In genomic region chr5:149003137-149003536, GRCm38 (mm10) we compare ENCODE assay signal across 20 mouse cellular contexts. TPM values are rescaled to one million over a fixed set of nuclear protein-coding genes. Genes with fewer than 3 reads are reported as not detected.
A peak's percentile ranks its signal among the peaks of the same experiment; 100 is the strongest.
DNase-seq lines count a peak whose midpoint lies in the region; ATAC-seq and TF ChIP-seq lines count a peak whose summit lies in the region.
"Had no signal": no experiment of that assay in that cellular context is flagged by ENCODE, and none has a peak within 500 bp of the region (broad histone marks: within the 10 kb centered on the region; RNA-seq: fewer than 3 reads in every experiment).

No protein-coding gene starts in this region.

- peak overlapping the region; percentile 92 for H3K27ac ChIP-seq in kidney, embryonic 16.5 days (ENCODE audit: low read length)
- H3K27ac ChIP-seq in embryonic facial prominence, embryonic 13.5 days, result peak overlapping the region; percentile 79
- peak overlapping the region; percentile 81 for H3K27ac ChIP-seq in limb, embryonic 15.5 days
- H3K27ac ChIP-seq: heart, embryonic 10.5 days; midbrain, embryonic 10.5 days had no signal

- DNase-seq in kidney, adult 8-10 months, result no peak
- peak; percentile 59 for DNase-seq in brain, embryonic 14.5 days (ENCODE audit: low read depth)
- no peak for DNase-seq in lung, postnatal 10 days
- no peak for DNase-seq in heart, adult 18-20 months
- DNase-seq: cerebellum, adult 11 months; cerebellum, postnatal 25 days; gastrocnemius, postnatal 10 days; heart, postnatal 10 days; layer of hippocampus, adult 9-11 months; lung, postnatal 4 days; right cerebral cortex, postnatal 4 days; thymus, postnatal 4 days had no signal

- H3K4me2 ChIP-seq in kidney, embryonic 16.5 days (replicated peaks; ENCODE audit: low read depth, low read length), result peak overlapping the region; percentile 36
- H3K4me2 ChIP-seq in embryonic facial prominence, embryonic 13.5 days, result peak overlapping the region; percentile 41; the same call in 1 of the 2 replicates
- no peak overlapping the region for H3K4me2 ChIP-seq in limb, embryonic 15.5 days
- H3K4me2 ChIP-seq: liver, embryonic 15.5 days had no signal

- 0 out of 2 replicates have a peak overlapping the region, but pooled peaks have one; percentile 36 for H3K9ac ChIP-seq in kidney, embryonic 16.5 days (replicated peaks; ENCODE audit: low read length)
- no peak overlapping the region for H3K9ac ChIP-seq in embryonic facial prominence, embryonic 13.5 days
- H3K9ac ChIP-seq in limb, embryonic 15.5 days, result no peak overlapping the region
- H3K9ac ChIP-seq: liver, embryonic 15.5 days had no signal

- H3K27me3 ChIP-seq in kidney, embryonic 16.5 days (ENCODE audit: insufficient read depth, low read length), result no peaks in the 10 kb centered on the region
- no peaks in the 10 kb centered on the region for H3K27me3 ChIP-seq in embryonic facial prominence, embryonic 13.5 days
- no peaks in the 10 kb centered on the region for H3K27me3 ChIP-seq in limb, embryonic 15.5 days

- no peak for ATAC-seq in kidney, embryonic 16.5 days (ENCODE audit: low FRiP score, low TSS enrichment)
- ATAC-seq in embryonic facial prominence, embryonic 13.5 days (ENCODE audit: insufficient number of reproducible peaks, insufficient read depth, low FRiP score, low TSS enrichment, low read depth), result no peak
- no peak for ATAC-seq in limb, embryonic 15.5 days (ENCODE audit: insufficient number of reproducible peaks, low FRiP score, low TSS enrichment, low read depth)

- H3K4me1 ChIP-seq in kidney, embryonic 16.5 days (ENCODE audit: insufficient read depth, low read length), result peaks cover 44% of the 10 kb centered on the region
- H3K4me1 ChIP-seq in embryonic facial prominence, embryonic 13.5 days, result peaks cover 44% of the 10 kb centered on the region
- peaks cover 42% of the 10 kb centered on the region for H3K4me1 ChIP-seq in limb, embryonic 15.5 days

- TF ChIP-seq POLR2A in brain, embryonic 14.5 days (IDR thresholded peaks at IDR 0.05; ENCODE audit: borderline replicate concordance, extremely low read depth, insufficient read depth, insufficient read length, poor library complexity, severe bottlenecking), result no peak

- H3K36me3 ChIP-seq in kidney, embryonic 16.5 days (ENCODE audit: insufficient read depth, low read length), result no peaks in the 10 kb centered on the region
- H3K36me3 ChIP-seq in embryonic facial prominence, embryonic 13.5 days, result no peaks in the 10 kb centered on the region
- H3K36me3 ChIP-seq in limb, embryonic 15.5 days, result no peaks in the 10 kb centered on the region
- H3K36me3 ChIP-seq: G1E; heart, embryonic 10.5 days; liver, embryonic 15.5 days; midbrain, embryonic 10.5 days had no signal

- WGBS in kidney, embryonic 16.5 days, result 26% methylated on average over 2 of the region's 2 CpGs
- 16% methylated on average over 2 of the region's 2 CpGs for WGBS in embryonic facial prominence, embryonic 13.5 days
- 26% methylated on average over 2 of the region's 2 CpGs for WGBS in limb, embryonic 15.5 days

- H3K9me3 ChIP-seq in kidney, embryonic 16.5 days (ENCODE audit: low read length), result peaks cover 3% of the 10 kb centered on the region; the same call in 1 of the 2 replicates
- 0 out of 2 replicates have a peak, but pooled peaks cover 3% of the 10 kb centered on the region for H3K9me3 ChIP-seq in embryonic facial prominence, embryonic 13.5 days
- no peaks in the 10 kb centered on the region for H3K9me3 ChIP-seq in limb, embryonic 15.5 days
- H3K9me3 ChIP-seq: heart, embryonic 10.5 days; liver, embryonic 15.5 days; midbrain, embryonic 10.5 days had no signal

- TF ChIP-seq CTCF in brain, embryonic 14.5 days (IDR thresholded peaks at IDR 0.05; ENCODE audit: borderline replicate concordance, extremely low read depth, insufficient read depth, insufficient read length), result no peak

- H3K4me3 ChIP-seq in kidney, embryonic 16.5 days (ENCODE audit: low read length), result no peak overlapping the region
- no peak overlapping the region for H3K4me3 ChIP-seq in embryonic facial prominence, embryonic 13.5 days
- H3K4me3 ChIP-seq in limb, embryonic 15.5 days, result no peak overlapping the region
- H3K4me3 ChIP-seq: heart, embryonic 10.5 days; liver, embryonic 15.5 days; midbrain, embryonic 10.5 days had no signal

RNA-seq across cellular contexts. Expression of gene Gm42791, which starts 8.2 kb away (rescaled TPM):
- 0.42 TPM in 1 of 2 replicates, not detected in the other for polyA plus RNA-seq in kidney, embryonic 16.5 days (2015; fragmentation: Nextera tagmentation; extraction: Ambion mirVana)
- polyA plus RNA-seq in brain, embryonic 14.5 days (2012; rRNA removed), result not detected in 2 replicates
- 1.6 and 2.4 TPM in 2 replicates for polyA plus RNA-seq in embryonic facial prominence, embryonic 13.5 days (2015; fragmentation: Nextera tagmentation; extraction: Ambion mirVana)
- polyA plus RNA-seq in limb, embryonic 15.5 days (2015; fragmentation: Nextera tagmentation; extraction: Ambion mirVana), result 1.2 and 3.7 TPM in 2 replicates
- 1 to 10 TPM; 2.7 to 5.3 TPM for total RNA-seq in heart, adult 18-20 months (2021)
- total RNA-seq: G1E had no signal
- polyA plus RNA-seq: G1E; liver, embryonic 15.5 days; neural tube, embryonic 14.5 days had no signal
